Mouse (Mus musculus) hindbrain, embryonic 14.5 days (tissue): ENCODE measurements at regions not wholly inside any gene's neighbourhood (a gene's known extent, or its start where the extent isn't known, plus 50 kb on each side); places are given as distances from the start of the nearest gene placed in this dataset.

Source experiments
- ATAC-seq: fragments of 200-750 bp; cut with Nextera tagmentation; 2 replicates; pipeline ENCODE4 v1.8.0; 2017; ENCODE audit warnings: moderate number of reproducible peaks, mild to moderate bottlenecking, moderate TSS enrichment, moderate library complexity; ENCODE audit not compliant: low FRiP score
- DNase-seq: peaks from one replicate; pipeline ENCODE4 v3.0.0-alpha.2; 2015; ENCODE audit warnings: low spot score
- H3K27ac ChIP-seq: fragments of 300-500 bp; sonication (generic); 2 replicates; pipeline ENCODE4 v1.5.1; 2014; ENCODE audit warnings: mild to moderate bottlenecking, moderate library complexity
- H3K27me3 ChIP-seq: fragments of 300-500 bp; sonication (generic); 2 replicates; pipeline ENCODE4 v1.6.1; 2014; ENCODE audit warnings: mild to moderate bottlenecking, low read length, mixed read lengths; ENCODE audit not compliant: control insufficient read depth, insufficient read depth
- H3K36me3 ChIP-seq: fragments of 300-500 bp; sonication (generic); replicated peaks from 2 replicates; pipeline ENCODE4 v1.6.1; 2014; ENCODE audit not compliant: control insufficient read depth, insufficient read depth
- H3K4me1 ChIP-seq: fragments of 300-500 bp; sonication (generic); replicated peaks from 2 replicates; pipeline ENCODE4 v1.6.1; 2014; ENCODE audit warnings: antibody characterized with exemption, low read length, mixed read lengths; ENCODE audit not compliant: control insufficient read depth, insufficient read depth
- H3K4me2 ChIP-seq: fragments of 300-500 bp; sonication (generic); replicated peaks from 2 replicates; pipeline ENCODE4 v1.6.1; 2014; ENCODE audit warnings: mild to moderate bottlenecking, moderate library complexity
- H3K4me3 ChIP-seq: fragments of 300-500 bp; sonication (generic); replicated peaks from 2 replicates; pipeline ENCODE4 v1.5.1; 2014; ENCODE audit warnings: mild to moderate bottlenecking, low read length
- H3K9ac ChIP-seq: fragments of 300-500 bp; sonication (generic); 2 replicates; pipeline ENCODE4 v1.6.1; 2014
- H3K9me3 ChIP-seq: fragments of 300-500 bp; sonication (generic); 2 replicates; pipeline ENCODE4 v1.6.1; 2016; ENCODE audit warnings: low read length; ENCODE audit not compliant: control insufficient read depth
- WGBS: fragments of 180-500 bp; shearing (Covaris S2); extraction: QIAGEN DNeasy Blood & Tissue Kit; methylation state at CpG from one replicate; pipeline ENCODE4 v1.1.7; 2014; 5-methylcytosine and 5-hydroxymethylcytosine counted together

DNA sequence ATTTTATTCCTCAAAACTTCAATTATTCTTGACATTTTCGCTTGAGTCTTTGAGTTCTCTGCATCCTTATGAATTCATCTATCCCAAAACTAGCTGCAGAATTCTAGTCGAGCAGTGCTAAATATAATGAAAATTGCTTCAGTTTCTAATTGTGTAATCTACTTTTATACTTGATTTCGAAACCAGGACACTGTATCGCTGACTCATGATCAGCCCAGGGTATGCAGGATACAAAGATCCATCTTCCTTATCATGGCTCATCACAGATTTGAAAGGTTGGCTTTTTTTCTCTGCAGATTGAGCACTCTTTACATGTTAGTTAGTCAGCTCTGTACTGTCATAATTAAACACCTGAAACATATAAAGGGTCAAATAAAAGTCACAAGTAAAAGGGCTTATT, 242.1 kb upstream of the Cdyl start:
- H3K36me3 ChIP-seq = no peaks in the 10 kb centered on the region
- H3K4me3 ChIP-seq = no peak overlapping the region
- ATAC-seq = no peak
- H3K27ac ChIP-seq = no peak overlapping the region
- WGBS = 93% methylated on average over 4 of the region's 4 CpGs
- no peak overlapping the region for H3K4me2 ChIP-seq
- H3K9me3 ChIP-seq = no peaks in the 10 kb centered on the region
- no peaks in the 10 kb centered on the region for H3K27me3 ChIP-seq
- H3K4me1 ChIP-seq = no peaks in the 10 kb centered on the region
- no peak for DNase-seq
- no peak overlapping the region for H3K9ac ChIP-seq

- no peak for ATAC-seq
- Histone ChIP-seq H3K27me3 (no peaks in the 10 kb centered on the region), H3K9me3 (no peaks in the 10 kb centered on the region)
These were observed 239.6 kb upstream of the Cdyl start for GRCm38 (mm10) chr13:35420076-35420475.

DNA sequence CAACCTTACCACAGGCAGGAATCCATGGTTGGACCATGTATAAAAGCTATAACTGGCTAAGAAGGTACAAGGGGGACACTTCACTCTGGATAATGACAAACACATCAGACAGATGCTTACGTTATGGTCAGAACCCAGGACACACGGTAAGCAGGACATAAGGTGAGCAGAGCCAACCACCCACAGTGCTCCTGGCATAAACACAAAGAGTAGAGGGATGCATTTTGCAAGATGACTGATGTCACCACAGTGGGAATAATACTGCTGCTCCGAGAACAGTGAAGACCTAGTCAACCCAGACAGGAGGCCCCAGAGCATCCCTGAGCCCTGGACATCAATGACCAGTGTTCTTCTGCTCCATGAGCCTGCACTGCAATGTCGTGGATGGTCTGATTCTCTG, 233.6 kb upstream of the Cdyl start:
- Histone ChIP-seq H3K27me3 (no peaks in the 10 kb centered on the region), H3K36me3 (no peaks in the 10 kb centered on the region), H3K9ac (no peak overlapping the region), H3K9me3 (no peaks in the 10 kb centered on the region), H3K4me2 (no peak overlapping the region), H3K27ac (no peak overlapping the region), H3K4me3 (no peak overlapping the region), H3K4me1 (no peaks in the 10 kb centered on the region)
- DNase-seq (no peak), ATAC-seq (no peak)
- 85% methylated on average over 4 of the region's 4 CpGs for WGBS

More at GRCm38 (mm10) chr13:35420076-35420475, 239.6 kb upstream of the Cdyl start:
- DNase-seq = no peak
- Histone ChIP-seq H3K27ac (no peak overlapping the region), H3K4me1 (no peaks in the 10 kb centered on the region), H3K9ac (no peak overlapping the region), H3K4me3 (no peak overlapping the region), H3K4me2 (no peak overlapping the region), H3K36me3 (no peaks in the 10 kb centered on the region)
- 86% methylated on average over 3 of the region's 3 CpGs for WGBS

DNA sequence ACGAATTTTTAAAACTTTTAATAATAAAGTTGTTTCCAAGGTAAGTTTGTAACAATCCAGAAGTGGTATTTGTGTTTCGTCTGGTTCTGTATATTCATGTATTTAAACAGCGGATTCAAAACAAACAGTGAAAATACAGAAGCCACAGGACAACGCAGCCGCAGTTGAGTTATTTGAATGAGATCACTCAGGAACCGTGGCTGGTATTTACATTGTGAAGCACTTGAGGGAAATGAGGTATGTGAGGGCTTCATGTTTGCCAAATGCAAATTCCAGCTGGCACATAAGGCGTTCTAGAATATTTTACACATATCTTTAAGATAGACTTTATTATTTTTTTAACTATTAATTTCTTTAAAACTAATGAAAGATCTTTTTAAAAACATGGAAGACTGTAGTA, 224.5 kb upstream of the Cdyl start:
- Histone ChIP-seq H3K27ac (no peak overlapping the region), H3K4me1 (no peaks in the 10 kb centered on the region), H3K27me3 (no peaks in the 10 kb centered on the region), H3K4me2 (no peak overlapping the region), H3K4me3 (no peak overlapping the region), H3K36me3 (no peaks in the 10 kb centered on the region), H3K9ac (no peak overlapping the region), H3K9me3 (no peaks in the 10 kb centered on the region)
- DNase-seq = no peak
- WGBS = 72% methylated on average over 7 of the region's 7 CpGs
- ATAC-seq = no peak

DNA sequence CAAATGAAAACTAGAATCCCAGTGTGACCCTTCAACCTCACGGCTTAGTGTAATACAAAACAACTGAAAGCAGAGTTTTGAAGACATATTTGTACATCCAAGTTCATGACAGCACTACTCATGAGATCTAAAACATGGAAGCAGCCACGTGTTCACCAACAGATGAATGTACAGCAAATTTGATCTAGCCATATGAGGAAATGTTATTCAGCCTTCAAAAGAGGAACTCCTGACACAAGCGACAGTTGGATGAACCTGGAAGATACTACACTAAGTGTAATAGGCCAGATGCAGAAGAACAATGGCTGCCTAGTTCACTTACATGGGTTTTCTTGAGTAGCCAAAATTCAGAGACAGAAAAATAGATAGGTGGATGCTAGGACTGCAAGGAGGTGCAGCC, 212.0 kb upstream of the Cdyl start:
- no peak overlapping the region for H3K4me3 ChIP-seq
- no peak for ATAC-seq
- WGBS = 86% methylated on average over 3 of the region's 3 CpGs
- H3K9ac ChIP-seq = no peak overlapping the region
- H3K4me2 ChIP-seq = no peak overlapping the region
- DNase-seq = no peak
- H3K36me3 ChIP-seq = no peaks in the 10 kb centered on the region
- no peak overlapping the region for H3K27ac ChIP-seq
- no peaks in the 10 kb centered on the region for H3K27me3 ChIP-seq
- no peaks in the 10 kb centered on the region for H3K4me1 ChIP-seq
- no peaks in the 10 kb centered on the region for H3K9me3 ChIP-seq

- Histone ChIP-seq H3K27me3 (no peaks in the 10 kb centered on the region), H3K4me1 (no peaks in the 10 kb centered on the region), H3K4me2 (no peak overlapping the region), H3K9me3 (no peaks in the 10 kb centered on the region), H3K27ac (no peak overlapping the region), H3K9ac (no peak overlapping the region), H3K4me3 (no peak overlapping the region), H3K36me3 (no peaks in the 10 kb centered on the region)
- ATAC-seq (no peak), DNase-seq (no peak)
- WGBS = 91% methylated on average over 1 of the region's 1 CpGs
These were observed 207.2 kb upstream of the Cdyl start for GRCm38 (mm10) chr13:35452420-35452819.

DNA sequence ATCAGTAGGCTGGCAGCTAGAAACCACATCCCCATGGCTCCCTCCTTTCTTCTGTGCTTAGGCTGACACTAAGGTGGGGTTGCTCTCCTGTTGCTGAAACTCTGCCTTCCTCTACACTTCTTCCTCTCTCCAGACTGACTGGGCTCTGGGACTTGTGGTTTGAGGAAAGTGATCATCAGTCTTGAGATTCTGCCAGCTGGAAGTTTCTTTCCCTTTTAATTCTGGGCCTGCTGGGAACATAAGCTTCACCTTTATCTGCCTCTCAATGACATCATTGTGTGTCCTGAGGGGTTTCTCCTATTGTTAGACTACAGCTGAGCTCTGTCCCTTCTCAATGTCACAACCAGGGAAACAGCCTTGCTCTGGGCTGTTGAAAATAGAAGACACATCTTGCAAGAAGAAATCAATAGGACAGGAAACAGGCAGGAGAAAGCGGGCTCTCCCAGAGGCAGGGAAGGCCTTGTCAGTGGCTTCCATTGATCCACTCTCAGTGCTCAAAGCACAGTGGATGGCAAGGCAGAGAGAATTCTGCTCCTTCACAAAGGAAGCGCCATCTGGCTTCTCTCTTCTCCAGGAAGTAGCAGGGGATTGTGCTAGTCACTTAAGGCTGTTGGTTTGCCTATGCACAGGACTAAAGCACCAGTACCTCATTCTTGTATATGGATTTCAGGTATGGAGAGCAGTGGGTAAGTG, 206.3 kb upstream of the Cdyl start:
- Histone ChIP-seq H3K4me1 (no peaks in the 10 kb centered on the region), H3K4me3 (no peak overlapping the region), H3K9me3 (no peaks in the 10 kb centered on the region), H3K9ac (no peak overlapping the region), H3K27me3 (no peaks in the 10 kb centered on the region), H3K36me3 (no peaks in the 10 kb centered on the region), H3K4me2 (no peak overlapping the region), H3K27ac (no peak overlapping the region)
- peak; percentile 37; the same call in 1 of the 2 replicates for ATAC-seq
- WGBS = 68% methylated on average over 2 of the region's 2 CpGs
- no peak for DNase-seq

DNA sequence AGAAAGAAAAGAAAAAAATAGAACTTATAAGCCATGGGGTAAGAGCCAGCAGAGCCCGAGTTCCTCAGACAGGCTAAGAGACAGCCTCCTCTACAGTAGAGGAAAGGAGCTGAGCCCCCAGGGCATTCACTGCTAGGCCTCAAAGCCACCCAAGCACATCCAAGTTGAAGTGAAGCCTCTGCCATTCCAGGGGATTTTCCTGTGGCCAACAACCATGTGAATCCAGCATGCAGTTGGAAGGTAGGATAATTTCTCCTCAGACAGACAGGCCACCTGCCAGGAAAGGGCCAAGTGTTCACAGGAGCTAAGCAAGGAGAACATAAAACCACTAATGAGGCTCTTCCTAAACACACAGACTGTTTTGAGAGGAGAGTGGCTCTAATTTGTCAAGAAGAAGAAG, 199.6 kb upstream of the Cdyl start:
- 83% methylated on average over 1 of the region's 1 CpGs for WGBS
- no peak for ATAC-seq
- H3K27ac ChIP-seq = no peak overlapping the region
- no peaks in the 10 kb centered on the region for H3K36me3 ChIP-seq
- no peaks in the 10 kb centered on the region for H3K4me1 ChIP-seq
- H3K27me3 ChIP-seq = no peaks in the 10 kb centered on the region
- no peak for DNase-seq
- H3K9me3 ChIP-seq = no peaks in the 10 kb centered on the region
- H3K4me2 ChIP-seq = no peak overlapping the region
- no peak overlapping the region for H3K9ac ChIP-seq
- no peak overlapping the region for H3K4me3 ChIP-seq

DNA sequence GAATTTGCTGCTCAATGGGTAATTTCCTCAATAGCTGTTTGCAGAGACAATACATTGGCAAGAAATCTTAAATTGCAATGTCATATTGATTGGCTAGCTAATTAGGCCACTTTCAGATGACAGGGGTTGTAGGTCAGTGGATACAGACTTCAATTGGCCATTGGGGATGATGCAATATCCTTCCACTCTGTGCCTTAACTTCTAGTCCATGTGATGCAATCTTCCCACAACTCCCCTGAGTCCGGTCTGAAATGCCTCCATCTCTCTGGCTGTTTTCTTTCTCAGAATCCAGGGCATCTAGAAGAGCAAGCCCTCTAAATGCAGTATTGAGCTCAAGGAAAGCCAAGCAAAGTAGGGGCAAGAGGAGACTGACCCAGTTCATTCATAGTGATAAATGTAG, 196.4 kb upstream of the Cdyl start:
- no peaks in the 10 kb centered on the region for H3K9me3 ChIP-seq
- 93% methylated on average over 1 of the region's 1 CpGs for WGBS
- ATAC-seq = no peak

DNA sequence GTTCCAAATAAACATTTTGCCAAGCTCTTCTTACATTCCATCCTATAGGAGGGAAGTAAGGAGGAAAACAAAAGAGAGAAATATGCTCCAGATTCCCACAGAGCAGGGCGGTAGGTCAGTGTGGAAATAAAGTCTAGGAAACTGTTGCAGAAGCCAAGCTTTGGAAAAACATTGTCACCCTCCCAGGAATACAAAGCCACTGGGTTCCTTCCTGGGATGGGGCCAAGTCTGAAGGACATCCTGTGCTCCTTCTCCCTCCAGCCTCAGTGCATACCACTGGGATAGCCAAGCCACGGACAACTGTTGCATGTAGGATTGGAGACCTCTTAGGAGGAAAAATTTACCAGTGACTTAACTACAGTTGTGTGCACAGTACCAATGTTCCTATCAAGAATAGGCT, 195.8 kb upstream of the Cdyl start:
- H3K27me3 ChIP-seq = no peaks in the 10 kb centered on the region
- H3K9me3 ChIP-seq = no peaks in the 10 kb centered on the region
- DNase-seq = no peak
- no peak overlapping the region for H3K9ac ChIP-seq
- H3K36me3 ChIP-seq = no peaks in the 10 kb centered on the region
- H3K4me2 ChIP-seq = no peak overlapping the region
- H3K27ac ChIP-seq = no peak overlapping the region
- H3K4me3 ChIP-seq = no peak overlapping the region
- 75% methylated on average over 2 of the region's 2 CpGs for WGBS
- H3K4me1 ChIP-seq = no peaks in the 10 kb centered on the region
- no peak for ATAC-seq

More for the DNA sequence above, 196.4 kb upstream of the Cdyl start:
- H3K4me3 ChIP-seq = no peak overlapping the region
- no peaks in the 10 kb centered on the region for H3K27me3 ChIP-seq
- H3K4me2 ChIP-seq = no peak overlapping the region
- DNase-seq = no peak
- H3K4me1 ChIP-seq = no peaks in the 10 kb centered on the region
- no peak overlapping the region for H3K27ac ChIP-seq
- H3K36me3 ChIP-seq = no peaks in the 10 kb centered on the region
- H3K9ac ChIP-seq = no peak overlapping the region
